ENCODE assay signal across 8 mouse cellular contexts in the genomic region with DNA sequence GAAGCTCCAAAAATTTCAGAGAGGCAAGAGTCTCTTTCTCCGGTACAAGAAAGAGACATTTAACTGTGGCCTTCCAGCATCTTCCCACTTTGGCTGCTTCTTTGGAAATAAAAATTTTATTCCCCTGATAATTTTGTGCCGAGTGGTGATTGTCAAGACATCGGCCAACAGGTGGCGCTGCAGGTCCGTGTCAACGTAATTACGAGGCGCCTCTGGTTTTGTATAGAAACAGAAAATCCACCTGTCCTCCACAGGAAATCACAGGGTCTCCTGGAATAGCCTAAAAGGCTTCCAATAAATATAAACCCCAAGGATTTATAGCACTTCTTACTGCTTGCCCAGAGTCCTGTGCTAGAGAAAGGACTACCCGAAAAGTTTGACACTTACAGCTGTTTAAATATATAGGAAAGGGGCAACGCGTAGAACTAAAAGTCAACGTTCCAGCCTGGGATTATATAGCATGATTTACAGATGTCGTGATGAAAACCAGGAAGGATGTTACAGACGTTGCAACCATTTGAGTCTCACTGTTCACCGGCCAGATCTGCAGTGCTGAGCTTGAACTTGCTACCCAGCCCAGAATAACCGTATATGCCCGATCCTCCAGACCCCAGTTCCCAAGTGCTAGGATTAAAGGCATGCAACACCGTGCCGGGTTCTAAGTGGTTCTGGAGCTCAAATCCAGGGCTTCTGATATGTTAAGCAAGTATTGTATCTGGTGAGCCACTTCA.
DNase-seq lines count a peak whose midpoint lies in the region; ATAC-seq and TF ChIP-seq lines count a peak whose summit lies in the region.

No protein-coding gene starts in this region.

- no peak overlapping the region for H3K27ac ChIP-seq in kidney, embryonic 14.5 days (ENCODE audit: low read depth, low read length)
- H3K27ac ChIP-seq in bone marrow macrophage, adult 2 months (ENCODE audit: insufficient read depth, low read depth, low read length) = no peak overlapping the region
- H3K27ac ChIP-seq in forebrain, embryonic 14.5 days (ENCODE audit: low read depth, low read length) = no peak overlapping the region
- no peak overlapping the region for H3K27ac ChIP-seq in limb, embryonic 14.5 days (replicated peaks; ENCODE audit: low read depth, low read length)

- 39% methylated on average over 19 of the region's 19 CpGs for WGBS in kidney, embryonic 14.5 days
- WGBS in forebrain, embryonic 14.5 days = 56% methylated on average over 19 of the region's 19 CpGs
- WGBS in limb, embryonic 14.5 days = 21% methylated on average over 19 of the region's 19 CpGs

- H3K9ac ChIP-seq in kidney, embryonic 14.5 days (ENCODE audit: low read depth, low read length) = no peak overlapping the region
- H3K9ac ChIP-seq in forebrain, embryonic 14.5 days (ENCODE audit: low read length) = no peak overlapping the region
- H3K9ac ChIP-seq in limb, embryonic 14.5 days (ENCODE audit: low read depth, low read length, severe bottlenecking) = no peak overlapping the region

- peak; percentile 75 for DNase-seq in kidney, adult 18-20 months
- peak; percentile 93 for DNase-seq in forebrain, embryonic 14.5 days (ENCODE audit: low spot score)
- DNase-seq in kidney, adult 9 months = peak; percentile 70
- DNase-seq in limb, embryonic 14.5 days (ENCODE audit: low spot score) = peak; percentile 89
- peak; percentile 76 for DNase-seq in retina, postnatal 1 day
- peak; percentile 50 to 66 for DNase-seq in thymus, postnatal 36 days

- H3K27me3 ChIP-seq in kidney, embryonic 14.5 days (ENCODE audit: control insufficient read depth, insufficient read depth, low read length) = no peaks in the 10 kb centered on the region
- H3K27me3 ChIP-seq in forebrain, embryonic 14.5 days (replicated peaks; ENCODE audit: control insufficient read depth, insufficient read depth, low read length) = no peaks in the 10 kb centered on the region
- H3K27me3 ChIP-seq in limb, embryonic 14.5 days (ENCODE audit: control insufficient read depth, insufficient read depth, low read length) = no peaks in the 10 kb centered on the region

- TF ChIP-seq CTCF in bone marrow macrophage, adult 2 months (IDR thresholded peaks at IDR 0.05; ENCODE audit: low read depth, low read length) = peak; percentile 81

- H3K9me3 ChIP-seq in kidney, embryonic 14.5 days (ENCODE audit: control insufficient read depth, low read length) = no peaks in the 10 kb centered on the region
- H3K9me3 ChIP-seq in forebrain, embryonic 14.5 days (replicated peaks; ENCODE audit: control insufficient read depth, low read length) = peaks cover 4% of the 10 kb centered on the region; the same call in 1 of the 2 replicates
- H3K9me3 ChIP-seq in limb, embryonic 14.5 days (ENCODE audit: control insufficient read depth, low read length) = no peaks in the 10 kb centered on the region

- no peak overlapping the region for H3K4me2 ChIP-seq in kidney, embryonic 14.5 days (replicated peaks; ENCODE audit: low read depth, low read length)
- H3K4me2 ChIP-seq in forebrain, embryonic 14.5 days (ENCODE audit: low read length) = no peak overlapping the region
- no peak overlapping the region for H3K4me2 ChIP-seq in limb, embryonic 14.5 days (replicated peaks; ENCODE audit: low read depth, low read length, severe bottlenecking)

- no peaks in the 10 kb centered on the region for H3K36me3 ChIP-seq in kidney, embryonic 14.5 days (ENCODE audit: control insufficient read depth, insufficient read depth, low read length)
- no peaks in the 10 kb centered on the region for H3K36me3 ChIP-seq in forebrain, embryonic 14.5 days (ENCODE audit: control insufficient read depth, insufficient read depth, low read length)
- H3K36me3 ChIP-seq in limb, embryonic 14.5 days (ENCODE audit: control insufficient read depth, insufficient read depth, low read length) = no peaks in the 10 kb centered on the region

- no peak for TF ChIP-seq POLR2A in bone marrow macrophage, adult 2 months (IDR thresholded peaks at IDR 0.05; ENCODE audit: borderline replicate concordance, low read depth, low read length)
- no peak for TF ChIP-seq POLR2A in limb, embryonic 14.5 days (IDR thresholded peaks at IDR 0.05; ENCODE audit: borderline replicate concordance, extremely low read depth, insufficient read depth, insufficient read length)

- no peak for ATAC-seq in kidney, embryonic 14.5 days (ENCODE audit: low FRiP score, low TSS enrichment)
- ATAC-seq in forebrain, embryonic 14.5 days = 0 out of 2 replicates have a peak, but pooled peaks have one; percentile 10
- ATAC-seq in limb, embryonic 14.5 days (ENCODE audit: low FRiP score, low read depth) = peak; percentile 62

- H3K4me3 ChIP-seq in kidney, embryonic 14.5 days (ENCODE audit: low read length) = no peak overlapping the region
- no peak overlapping the region for H3K4me3 ChIP-seq in bone marrow macrophage, adult 2 months (ENCODE audit: insufficient read depth, low read length)
- no peak overlapping the region for H3K4me3 ChIP-seq in forebrain, embryonic 14.5 days (ENCODE audit: low read depth, low read length)
- H3K4me3 ChIP-seq in limb, embryonic 14.5 days (replicated peaks; ENCODE audit: low read length) = no peak overlapping the region

- H3K4me1 ChIP-seq in kidney, embryonic 14.5 days (ENCODE audit: control insufficient read depth, insufficient read depth, low read length) = no peaks in the 10 kb centered on the region
- H3K4me1 ChIP-seq in bone marrow macrophage, adult 2 months (ENCODE audit: control insufficient read depth, insufficient read depth, low read length) = no peaks in the 10 kb centered on the region
- H3K4me1 ChIP-seq in forebrain, embryonic 14.5 days (ENCODE audit: control insufficient read depth, insufficient read depth, low read length) = no peaks in the 10 kb centered on the region
- peaks cover 10% of the 10 kb centered on the region; the same call in 1 of the 2 replicates for H3K4me1 ChIP-seq in limb, embryonic 14.5 days (ENCODE audit: control insufficient read depth, insufficient read depth, low read length)
